Mouse (Mus musculus) midbrain, embryonic 12.5 days (tissue): ENCODE data around the gene Scube3. TPM values are rescaled to one million over a fixed set of nuclear protein-coding genes. Genes with fewer than 3 reads are reported as not detected.
"Not testable (repeated sequence)": the region's sequence is repeated elsewhere in the genome, so short reads cannot be mapped to it uniquely, and the experiment has no call there.

ENCODE experiments used
- ATAC-seq: fragments of 200-750 bp; cut with Nextera tagmentation; 2 replicates; pipeline ENCODE4 v1.8.0; 2017; ENCODE audit warnings: low read depth, moderate TSS enrichment, moderate library complexity; ENCODE audit not compliant: low FRiP score
- H3K27ac ChIP-seq: fragments of 300-500 bp; sonication (generic); replicated peaks from 2 replicates; pipeline ENCODE4 v1.5.1; 2016; ENCODE audit warnings: mild to moderate bottlenecking
- H3K27me3 ChIP-seq: fragments of 300-500 bp; sonication (generic); 2 replicates; pipeline ENCODE4 v1.6.1; 2016; ENCODE audit warnings: mild to moderate bottlenecking
- H3K36me3 ChIP-seq: fragments of 300-500 bp; sonication (generic); 2 replicates; pipeline ENCODE4 v1.6.1; 2016
- H3K4me1 ChIP-seq: fragments of 300-500 bp; sonication (generic); 2 replicates; pipeline ENCODE4 v1.6.1; 2016
- H3K4me2 ChIP-seq: fragments of 300-500 bp; sonication (generic); replicated peaks from 2 replicates; pipeline ENCODE4 v1.6.1; 2016; ENCODE audit warnings: mild to moderate bottlenecking, moderate library complexity
- H3K4me3 ChIP-seq: fragments of 300-500 bp; sonication (generic); 2 replicates; pipeline ENCODE4 v1.5.1; 2016; ENCODE audit warnings: mild to moderate bottlenecking
- H3K9ac ChIP-seq: fragments of 300-500 bp; sonication (generic); replicated peaks from 2 replicates; pipeline ENCODE4 v1.6.1; 2016; ENCODE audit warnings: mild to moderate bottlenecking, moderate library complexity
- H3K9me3 ChIP-seq: fragments of 300-500 bp; sonication (generic); 2 replicates; pipeline ENCODE4 v1.6.1; 2016; ENCODE audit warnings: mild to moderate bottlenecking
- WGBS: fragments of 180-500 bp; shearing (Covaris S2); methylation state at CpG from one replicate; pipeline ENCODE4 v1.1.7; 2016; 5-methylcytosine and 5-hydroxymethylcytosine counted together
- polyA plus RNA-seq: library from polyadenylated mRNA; unstranded; fragments of >200 nt; fragmentation: Nextera tagmentation; extraction: Ambion mirVana; gene quantifications from 2 replicates; pipeline ENCODE4 v1.2.1, GENCODE M21; 2016

Scube3 gene
- polyA plus RNA-seq, 1 experiment from 2014 or later, result 10.7 TPM

DNA sequence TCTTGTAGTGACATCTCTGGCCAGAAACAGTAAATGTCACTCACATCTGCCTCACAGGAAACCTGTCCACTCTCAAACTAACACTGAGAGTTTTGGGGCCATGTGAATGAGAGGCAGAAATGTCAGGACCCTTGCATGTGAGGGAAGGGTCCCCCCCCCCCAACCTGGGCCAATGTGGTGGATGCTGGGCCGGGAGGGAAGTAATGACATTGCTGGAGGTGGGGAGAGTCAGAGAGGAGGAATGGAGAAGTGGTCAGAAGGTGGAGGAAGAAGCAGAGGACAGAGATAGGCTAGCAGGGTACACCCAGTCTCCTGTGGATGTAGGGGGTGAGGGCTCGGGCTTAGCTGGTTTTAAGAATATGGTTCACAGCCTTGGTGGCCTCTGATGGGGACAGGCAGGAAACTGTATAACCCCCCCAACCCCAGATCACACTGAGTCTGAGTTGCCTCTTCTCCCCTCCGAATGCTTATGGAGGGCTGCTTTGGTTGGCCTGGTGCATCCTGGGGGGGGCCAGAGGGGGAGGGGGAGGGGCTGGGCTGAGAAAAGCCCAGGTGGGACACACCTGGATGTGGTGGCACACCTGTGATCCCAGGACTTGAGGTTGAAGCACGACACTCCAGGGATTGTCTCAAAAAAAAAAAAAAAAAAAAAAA is 67.6 kb downstream of the Scube3 start:
- Histone ChIP-seq H3K4me1 (no peaks in the 10 kb centered on the region), H3K27me3 (no peaks in the 10 kb centered on the region), H3K27ac (no peak overlapping the region), H3K9me3 (no peaks in the 10 kb centered on the region), H3K9ac (no peak overlapping the region), H3K36me3 (peaks cover 9% of the 10 kb centered on the region; the same call in 1 of the 2 replicates), H3K4me2 (no peak overlapping the region), H3K4me3 (no peak overlapping the region)
- WGBS, result 65% methylated on average over 4 of the region's 4 CpGs
- ATAC-seq, result no peak

DNA sequence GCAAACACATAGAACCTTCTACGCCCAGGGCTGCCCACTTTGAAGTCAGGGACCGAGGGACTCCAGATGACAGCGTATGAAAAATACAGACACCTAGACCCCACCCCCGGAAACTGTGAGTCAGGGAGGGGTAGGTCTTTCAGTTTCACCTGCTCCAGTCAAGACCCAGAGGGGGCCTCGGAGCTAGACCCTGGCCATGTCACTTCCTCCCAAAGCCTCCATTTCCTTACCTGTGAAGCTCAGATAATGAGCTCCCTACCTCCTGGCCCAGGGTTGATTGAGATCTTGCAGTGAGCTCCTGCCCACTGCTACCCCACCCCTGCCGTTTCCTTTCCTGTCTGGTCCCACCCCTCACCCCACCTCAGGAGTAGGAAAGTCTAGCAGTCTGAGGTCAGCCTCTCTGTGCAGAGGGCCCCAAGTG is 70.0 kb downstream of the Scube3 start:
- Histone ChIP-seq H3K9me3 (no peaks in the 10 kb centered on the region), H3K4me3 (no peak overlapping the region), H3K27me3 (peaks cover 2% of the 10 kb centered on the region; the same call in 1 of the 2 replicates), H3K4me1 (no peaks in the 10 kb centered on the region), H3K27ac (no peak overlapping the region), H3K9ac (no peak overlapping the region), H3K4me2 (no peak overlapping the region), H3K36me3 (no peaks in the 10 kb centered on the region)
- no peak for ATAC-seq
- WGBS, result 82% methylated on average over 6 of the region's 6 CpGs

DNA sequence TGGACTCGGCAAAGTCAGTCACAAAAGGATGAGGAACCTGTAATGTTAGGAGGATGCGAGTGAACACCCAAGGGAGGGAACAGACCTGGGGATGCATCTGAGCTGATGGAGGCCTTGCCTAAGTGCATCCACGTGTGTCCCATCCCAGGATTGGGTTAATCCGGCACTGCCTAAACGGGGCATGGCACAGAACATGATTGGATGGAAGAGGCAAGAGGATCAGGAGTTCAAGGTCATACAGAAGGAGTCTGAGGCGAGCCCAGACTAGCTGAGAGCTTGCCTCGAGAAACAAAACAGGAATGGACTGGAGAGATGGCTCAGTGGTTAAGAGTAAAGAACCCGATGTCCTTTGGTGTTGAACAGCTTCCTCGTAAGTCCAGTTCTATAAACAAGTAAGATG is 70.5 kb downstream of the Scube3 start:
- Histone ChIP-seq H3K4me1 (no peaks in the 10 kb centered on the region), H3K4me3 (no peak overlapping the region), H3K4me2 (no peak overlapping the region), H3K27ac (no peak overlapping the region), H3K9ac (no peak overlapping the region), H3K27me3 (peaks cover 7% of the 10 kb centered on the region; the same call in 1 of the 2 replicates), H3K9me3 (no peaks in the 10 kb centered on the region), H3K36me3 (no peaks in the 10 kb centered on the region)
- no peak for ATAC-seq
- 76% methylated on average over 9 of the region's 9 CpGs for WGBS

DNA sequence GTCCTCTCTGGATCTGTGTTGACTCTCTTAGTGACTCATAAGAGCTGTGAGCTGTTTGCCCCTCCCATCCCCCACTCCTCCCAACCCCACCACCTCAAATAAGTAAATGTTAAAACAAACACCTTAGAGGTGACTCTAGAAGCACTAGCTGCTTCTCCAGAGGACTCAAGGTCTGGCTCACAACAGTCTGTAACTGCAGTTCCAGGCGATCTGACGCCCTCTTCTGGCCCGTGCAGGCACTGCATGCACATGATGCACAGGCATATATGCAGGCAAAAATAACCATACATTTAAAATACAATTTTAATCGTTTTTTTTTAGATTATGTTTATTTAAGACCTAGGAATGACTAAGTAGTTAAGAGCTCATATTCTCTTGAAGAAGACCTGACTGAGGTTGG is 71.3 kb downstream of the Scube3 start:
- H3K27me3 ChIP-seq, result peaks cover 12% of the 10 kb centered on the region
- 30% methylated on average over 4 of the region's 4 CpGs for WGBS
- H3K4me3 ChIP-seq, result no peak overlapping the region
- no peak for ATAC-seq
- no peak overlapping the region for H3K4me2 ChIP-seq
- H3K36me3 ChIP-seq, result no peaks in the 10 kb centered on the region
- no peak overlapping the region for H3K27ac ChIP-seq
- no peak overlapping the region for H3K9ac ChIP-seq
- no peaks in the 10 kb centered on the region; the same call in 1 of the 2 replicates for H3K4me1 ChIP-seq
- H3K9me3 ChIP-seq, result no peaks in the 10 kb centered on the region

DNA sequence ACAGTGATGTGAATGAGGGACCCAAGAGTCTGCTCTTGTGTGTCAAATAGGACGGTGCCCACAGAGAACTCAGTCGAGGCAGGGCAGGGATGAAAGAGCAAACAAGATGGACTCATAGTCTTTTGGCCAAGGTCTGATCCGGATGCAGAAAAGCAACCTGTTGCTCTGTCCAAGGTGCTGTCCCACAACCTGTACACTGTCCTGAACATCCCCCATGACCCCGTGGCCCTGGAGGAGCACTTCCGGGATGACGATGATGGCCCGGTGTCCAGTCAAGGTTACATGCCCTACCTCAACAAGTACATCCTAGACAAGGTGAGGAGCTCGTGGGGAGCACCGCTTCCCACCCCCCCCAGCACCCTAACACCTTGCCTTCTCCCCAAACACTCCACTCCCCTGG is 74.8 kb downstream of the Scube3 start:
- Histone ChIP-seq H3K4me2 (no peak overlapping the region), H3K9ac (no peak overlapping the region), H3K4me1 (no peaks in the 10 kb centered on the region; the same call in 1 of the 2 replicates), H3K27me3 (peaks cover 16% of the 10 kb centered on the region), H3K27ac (no peak overlapping the region), H3K4me3 (no peak overlapping the region), H3K9me3 (no peaks in the 10 kb centered on the region), H3K36me3 (no peaks in the 10 kb centered on the region)
- 89% methylated on average over 9 of the region's 9 CpGs for WGBS
- ATAC-seq, result no peak

DNA sequence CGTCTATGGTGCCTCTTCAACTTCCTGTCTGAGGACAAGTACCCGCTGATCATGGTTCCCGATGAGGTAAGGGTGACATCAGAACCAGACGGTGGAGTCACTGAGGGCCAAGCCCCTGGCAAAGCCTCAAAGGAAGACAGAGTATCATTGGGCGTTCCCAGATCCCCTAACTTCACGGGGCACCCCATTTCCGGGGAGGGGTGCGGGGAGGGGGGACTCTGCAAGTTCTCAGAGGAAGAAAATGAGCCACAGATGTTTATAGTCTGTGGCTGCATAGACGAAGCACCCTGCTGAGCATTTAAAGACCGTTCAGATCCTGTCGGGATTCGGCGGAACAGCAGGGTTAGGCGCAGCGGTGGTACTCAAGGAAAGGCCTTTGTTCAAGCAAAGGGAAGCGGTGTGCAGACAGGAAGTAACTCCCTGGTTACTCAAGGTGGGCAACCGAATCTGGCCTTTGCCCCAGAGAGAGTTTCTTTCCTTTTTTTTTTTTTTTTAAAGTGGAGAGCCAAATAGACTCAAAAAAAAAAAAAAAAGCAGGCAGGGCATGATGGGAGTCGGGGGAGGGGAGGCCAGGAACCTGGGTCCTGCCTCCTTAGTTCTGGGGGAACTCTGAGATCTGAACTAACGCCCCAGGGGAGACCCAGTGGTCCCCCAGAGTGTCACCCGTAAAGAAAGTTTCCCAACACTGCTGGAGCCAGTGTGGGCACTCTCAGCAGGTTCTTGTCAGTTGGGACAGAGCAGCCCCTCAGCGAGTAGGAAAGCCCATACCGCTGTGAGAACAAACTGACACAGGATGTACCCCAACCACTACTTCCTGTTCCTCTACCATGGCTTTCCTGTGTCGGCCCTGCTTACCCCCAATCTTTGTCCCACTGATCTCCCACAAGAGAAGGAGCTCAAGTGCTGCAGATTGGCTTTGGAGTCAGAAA is 76.0 kb downstream of the Scube3 start:
- WGBS, result 33% methylated on average over 23 of the region's 23 CpGs
- no peaks in the 10 kb centered on the region for H3K9me3 ChIP-seq
- H3K27me3 ChIP-seq, result peaks cover 23% of the 10 kb centered on the region
- H3K36me3 ChIP-seq, result no peaks in the 10 kb centered on the region
- no peak overlapping the region for H3K4me3 ChIP-seq
- no peak overlapping the region for H3K9ac ChIP-seq
- peaks cover 2% of the 10 kb centered on the region for H3K4me1 ChIP-seq
- H3K4me2 ChIP-seq, result 0 out of 2 replicates have a peak overlapping the region, but pooled peaks have one; percentile 15
- ATAC-seq, result no peak
- no peak overlapping the region for H3K27ac ChIP-seq

DNA sequence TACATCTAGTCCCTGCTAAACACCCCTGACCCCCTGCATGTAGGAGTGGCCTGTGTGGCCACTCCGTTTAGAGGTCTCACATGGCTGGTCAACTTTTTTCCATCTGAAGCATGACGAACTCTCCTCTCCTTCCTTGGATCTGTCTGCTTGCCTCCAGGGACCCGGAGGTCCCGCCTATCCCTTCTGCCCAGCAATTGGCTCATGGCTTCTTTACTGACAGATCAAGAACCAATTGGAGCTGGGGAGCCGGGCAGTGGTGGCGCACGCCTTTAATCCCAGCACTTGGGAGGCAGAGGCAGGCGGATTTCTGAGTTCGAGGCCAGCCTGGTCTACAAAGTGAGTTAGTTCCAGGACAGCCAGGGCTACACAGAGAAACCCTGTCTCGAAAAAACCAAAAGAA is 80.5 kb downstream of the Scube3 start:
- 93% methylated on average over 10 of the region's 10 CpGs for WGBS
- not testable (repeated sequence) for H3K4me2 ChIP-seq, H3K4me3 ChIP-seq, H3K9me3 ChIP-seq, ATAC-seq, H3K27ac ChIP-seq, H3K36me3 ChIP-seq, H3K9ac ChIP-seq
- H3K27me3 ChIP-seq, result peaks cover 27% of the 10 kb centered on the region
- peaks cover 22% of the 10 kb centered on the region for H3K4me1 ChIP-seq

DNA sequence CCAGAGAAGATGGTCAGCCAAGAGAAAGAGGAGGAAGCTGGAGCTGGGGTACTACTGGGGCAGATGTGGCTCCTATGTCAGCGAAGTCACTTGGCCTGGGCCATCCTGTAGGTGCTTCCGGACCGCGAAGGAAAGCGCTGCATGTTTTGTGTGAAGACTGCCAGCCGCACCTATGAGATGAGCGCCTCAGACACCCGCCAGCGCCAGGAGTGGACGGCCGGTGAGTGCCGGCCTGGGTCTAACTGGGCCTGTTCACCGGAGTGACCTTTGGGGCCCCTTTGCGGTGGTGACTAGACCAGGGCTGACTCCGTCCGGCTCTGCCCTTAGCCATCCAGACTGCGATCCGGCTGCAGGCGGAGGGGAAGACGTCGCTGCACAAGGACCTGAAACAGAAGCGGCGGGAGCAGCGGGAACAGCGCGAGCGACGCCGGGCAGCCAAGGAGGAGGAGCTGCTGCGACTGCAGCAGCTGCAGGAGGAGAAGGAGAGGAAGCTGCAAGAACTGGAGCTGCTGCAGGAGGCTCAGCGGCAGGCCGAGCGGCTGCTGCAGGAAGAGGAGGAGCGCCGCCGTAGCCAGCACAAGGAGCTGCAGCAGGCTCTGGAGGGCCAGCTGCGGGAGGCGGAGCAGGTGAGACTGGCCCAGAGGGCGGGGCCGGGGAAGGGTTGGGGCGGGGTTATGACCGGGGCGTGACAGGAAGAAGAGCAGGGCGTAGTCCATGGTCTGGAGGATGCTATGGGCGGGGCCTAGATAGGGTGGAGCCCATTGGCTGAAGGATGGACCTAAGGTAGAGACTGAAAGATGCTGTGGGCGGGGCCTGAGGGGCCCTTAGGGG is 81.8 kb downstream of the Scube3 start:
- Histone ChIP-seq H3K4me2 (peak overlapping the region; percentile 94), H3K9ac (peak overlapping the region; percentile 84), H3K4me3 (peak overlapping the region; percentile 56), H3K27ac (peak overlapping the region; percentile 77), H3K27me3 (peaks cover 18% of the 10 kb centered on the region), H3K9me3 (no peaks in the 10 kb centered on the region), H3K36me3 (no peaks in the 10 kb centered on the region), H3K4me1 (peaks cover 22% of the 10 kb centered on the region)
- 2% methylated on average over 45 of the region's 46 CpGs for WGBS
- ATAC-seq, result peak; percentile 86

Other genes starting within 250 kb of the Scube3 start
- 60.7 and 64.8 TPM in 2 replicates for gene Anks1, start 232.8 kb upstream of the Scube3 start, polyA plus RNA-seq
- 95.7 TPM in 2 replicates for gene Taf11, start 232.3 kb upstream of the Scube3 start, polyA plus RNA-seq
- 1.4 and 1.9 TPM in 2 replicates for gene Tcp11, start 61.5 kb upstream of the Scube3 start, polyA plus RNA-seq
- gene Zfp523, start 35.0 kb downstream of the Scube3 start, polyA plus RNA-seq, result 49.7 and 52.6 TPM in 2 replicates
- gene Def6, start 65.6 kb downstream of the Scube3 start, polyA plus RNA-seq, result 3.1 and 3.7 TPM in 2 replicates
- 1.5 and 2.2 TPM in 2 replicates for gene Ppard, start 90.6 kb downstream of the Scube3 start, polyA plus RNA-seq
- 28.5 and 30.5 TPM in 2 replicates for gene Fance, start 171.4 kb downstream of the Scube3 start, polyA plus RNA-seq
- 329 and 373 TPM in 2 replicates for gene Rpl10a, start 186.3 kb downstream of the Scube3 start, polyA plus RNA-seq
- gene Tead3, start 208.7 kb downstream of the Scube3 start, polyA plus RNA-seq, result 5.2 and 5.7 TPM in 2 replicates
- gene Tulp1, start 223.1 kb downstream of the Scube3 start, polyA plus RNA-seq, result 4.9 and 5.1 TPM in 2 replicates